Mouse (Mus musculus) erythroblast, embryonic 14.5 days (primary cell): Measurements from ENCODE around the gene Ctdspl. TPM values are rescaled to one million over a fixed set of nuclear protein-coding genes. Genes with fewer than 3 reads are reported as not detected.

ENCODE experiments used
- H3K27me3 ChIP-seq: 2 replicates; pipeline ENCODE4 v1.6.1; 2012; ENCODE audit warnings: inconsistent platforms; ENCODE audit not compliant: control insufficient read depth
- H3K36me3 ChIP-seq: 2 replicates; pipeline ENCODE4 v1.6.1; 2012; ENCODE audit warnings: mild to moderate bottlenecking, inconsistent platforms; ENCODE audit not compliant: control insufficient read depth
- H3K4me1 ChIP-seq: 2 replicates; pipeline ENCODE4 v1.6.1; 2012; ENCODE audit warnings: inconsistent platforms; ENCODE audit not compliant: control insufficient read depth
- H3K4me3 ChIP-seq: replicated peaks from 2 replicates; pipeline ENCODE3; 2012; ENCODE audit warnings: moderate library complexity, mild to moderate bottlenecking, inconsistent platforms
- H3K9me3 ChIP-seq: 2 replicates; pipeline ENCODE4 v1.6.1; 2012; ENCODE audit warnings: low read length, inconsistent platforms, mixed read lengths; ENCODE audit not compliant: control insufficient read depth
- GATA1 ChIP-seq: IDR thresholded peaks from 2 replicates; pipeline ENCODE4 v1.6.1; 2012; ENCODE audit warnings: low read length, inconsistent platforms, mixed read lengths
- TAL1 ChIP-seq: IDR thresholded peaks from 3 replicates; pipeline ENCODE4 v1.6.1; 2012; ENCODE audit warnings: low read length, inconsistent platforms, mixed read lengths
- polyA plus RNA-seq: library from polyadenylated mRNA; stranded (reverse); fragments of >175 nt; gene quantifications from 2 replicates; pipeline ENCODE4 v1.2.3, GENCODE M21; 2012

The Ctdspl gene
- polyA plus RNA-seq, 1 experiment: 0.14 TPM

- no peak overlapping the region for H3K4me3 ChIP-seq
- TF ChIP-seq GATA1: no peak
- no peak for TF ChIP-seq TAL1
- no peaks in the 10 kb centered on the region for H3K9me3 ChIP-seq
- no peaks in the 10 kb centered on the region for H3K27me3 ChIP-seq
- peaks cover 9% of the 10 kb centered on the region for H3K4me1 ChIP-seq
- no peaks in the 10 kb centered on the region for H3K36me3 ChIP-seq
Observed at GRCm38 (mm10) chr9:118939831-118940230, 13.6 kb downstream of the Ctdspl start.

GRCm38 (mm10) chr9:118940591-118941207 is 14.4 kb downstream of the Ctdspl start:
- no peaks in the 10 kb centered on the region for H3K9me3 ChIP-seq
- H3K36me3 ChIP-seq: no peaks in the 10 kb centered on the region
- H3K27me3 ChIP-seq: no peaks in the 10 kb centered on the region
- no peak overlapping the region for H3K4me3 ChIP-seq
- H3K4me1 ChIP-seq: peaks cover 9% of the 10 kb centered on the region
- TF ChIP-seq GATA1: no peak
- TF ChIP-seq TAL1: no peak

DNA sequence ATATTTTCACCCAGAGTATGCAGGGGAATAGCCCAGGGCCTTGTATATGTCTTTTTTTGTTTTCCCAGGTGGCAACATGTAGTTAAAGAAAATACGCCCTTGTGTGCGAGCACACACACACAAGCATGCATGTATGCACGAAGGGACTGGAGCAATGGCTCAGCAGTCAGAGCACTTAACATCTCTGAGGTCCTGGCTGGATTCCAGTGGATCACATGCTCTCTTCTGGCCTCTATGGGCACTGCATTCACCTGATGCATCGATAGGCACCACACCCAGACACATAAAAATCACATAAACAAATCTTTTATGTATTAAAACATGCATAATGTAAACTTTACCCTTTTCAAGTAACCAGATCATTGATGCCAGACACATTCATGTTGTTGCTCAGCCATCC is 15.8 kb downstream of the Ctdspl start:
- Histone ChIP-seq H3K4me1 (peaks cover 9% of the 10 kb centered on the region), H3K4me3 (no peak overlapping the region), H3K9me3 (no peaks in the 10 kb centered on the region), H3K36me3 (no peaks in the 10 kb centered on the region), H3K27me3 (no peaks in the 10 kb centered on the region)
- TF ChIP-seq GATA1: no peak
- TF ChIP-seq TAL1: no peak

DNA sequence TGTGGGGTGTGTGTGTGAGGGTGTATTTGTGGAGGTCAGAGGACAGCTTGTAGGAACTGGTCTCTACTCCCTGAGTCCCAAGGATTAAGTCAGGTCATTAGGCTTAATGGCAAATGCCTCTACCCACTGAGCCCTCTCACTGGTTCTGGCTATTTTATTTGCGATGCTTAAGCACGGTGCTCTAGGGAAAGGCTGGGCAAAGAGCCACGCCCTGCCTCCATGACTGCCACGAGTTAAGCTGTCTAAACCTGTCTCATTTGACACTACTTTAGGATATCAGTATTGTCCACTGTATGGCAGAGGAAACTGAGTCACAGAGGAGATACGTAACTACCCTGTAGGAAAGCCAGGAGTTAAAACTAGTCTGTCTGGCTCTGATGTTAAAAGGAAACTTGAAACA is 17.7 kb downstream of the Ctdspl start:
- H3K9me3 ChIP-seq: no peaks in the 10 kb centered on the region
- H3K27me3 ChIP-seq: no peaks in the 10 kb centered on the region
- H3K4me1 ChIP-seq: peaks cover 9% of the 10 kb centered on the region
- no peak overlapping the region for H3K4me3 ChIP-seq
- TF ChIP-seq TAL1: no peak
- TF ChIP-seq GATA1: no peak
- no peaks in the 10 kb centered on the region for H3K36me3 ChIP-seq

- no peaks in the 10 kb centered on the region for H3K36me3 ChIP-seq
- no peak overlapping the region for H3K4me3 ChIP-seq
Observed at GRCm38 (mm10) chr9:118944388-118944787, 18.1 kb downstream of the Ctdspl start.

DNA sequence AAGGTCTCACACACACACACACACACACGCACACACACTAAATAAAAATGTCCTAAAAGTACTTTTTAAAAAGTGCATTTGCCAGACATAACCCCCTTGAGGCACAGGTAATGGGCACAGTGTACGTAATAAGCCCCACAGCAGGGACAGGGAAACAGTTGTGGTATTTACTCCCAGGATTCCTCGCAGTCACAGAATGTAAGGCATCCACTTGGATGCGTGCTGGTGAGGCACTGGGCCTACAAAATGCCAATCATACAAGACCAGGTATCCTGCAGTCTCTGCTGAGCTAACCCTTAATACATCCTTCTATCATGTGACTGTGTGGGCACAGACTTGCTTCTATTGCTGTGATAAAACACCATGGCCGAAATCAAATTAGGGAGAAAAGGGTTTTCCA is 22.2 kb downstream of the Ctdspl start:
- Histone ChIP-seq H3K36me3 (peaks cover 5% of the 10 kb centered on the region; the same call in 1 of the 2 replicates), H3K27me3 (no peaks in the 10 kb centered on the region), H3K9me3 (no peaks in the 10 kb centered on the region), H3K4me1 (peaks cover 9% of the 10 kb centered on the region), H3K4me3 (no peak overlapping the region)
- no peak for TF ChIP-seq GATA1
- no peak for TF ChIP-seq TAL1

More at GRCm38 (mm10) chr9:118944388-118944787, 18.1 kb downstream of the Ctdspl start:
- H3K9me3 ChIP-seq: no peaks in the 10 kb centered on the region
- TF ChIP-seq TAL1: no peak
- TF ChIP-seq GATA1: no peak
- no peaks in the 10 kb centered on the region for H3K27me3 ChIP-seq
- peaks cover 9% of the 10 kb centered on the region for H3K4me1 ChIP-seq

DNA sequence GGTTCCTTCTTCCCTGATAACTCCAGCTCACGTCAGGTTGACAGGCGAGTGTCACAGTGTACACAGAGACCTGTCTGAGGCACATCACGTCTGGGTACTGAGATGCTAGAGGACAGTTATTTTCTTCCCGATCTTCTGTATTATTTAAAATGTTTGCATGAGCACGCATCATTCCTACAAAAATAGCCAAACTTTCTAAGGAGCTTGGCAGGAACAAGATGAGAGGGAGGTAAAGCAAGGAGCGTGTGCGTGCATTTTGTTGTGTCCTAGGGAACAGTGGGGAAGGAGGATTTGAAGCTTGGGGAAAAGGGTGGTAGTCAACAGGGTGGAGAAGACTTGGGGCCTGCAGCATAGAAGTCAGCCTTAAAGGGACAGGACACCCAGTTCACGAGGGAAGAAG is 22.9 kb downstream of the Ctdspl start:
- Histone ChIP-seq H3K27me3 (no peaks in the 10 kb centered on the region), H3K36me3 (peaks cover 6% of the 10 kb centered on the region; the same call in 1 of the 2 replicates), H3K9me3 (no peaks in the 10 kb centered on the region), H3K4me3 (no peak overlapping the region), H3K4me1 (peaks cover 5% of the 10 kb centered on the region)
- TF ChIP-seq GATA1: no peak
- TF ChIP-seq TAL1: no peak

DNA sequence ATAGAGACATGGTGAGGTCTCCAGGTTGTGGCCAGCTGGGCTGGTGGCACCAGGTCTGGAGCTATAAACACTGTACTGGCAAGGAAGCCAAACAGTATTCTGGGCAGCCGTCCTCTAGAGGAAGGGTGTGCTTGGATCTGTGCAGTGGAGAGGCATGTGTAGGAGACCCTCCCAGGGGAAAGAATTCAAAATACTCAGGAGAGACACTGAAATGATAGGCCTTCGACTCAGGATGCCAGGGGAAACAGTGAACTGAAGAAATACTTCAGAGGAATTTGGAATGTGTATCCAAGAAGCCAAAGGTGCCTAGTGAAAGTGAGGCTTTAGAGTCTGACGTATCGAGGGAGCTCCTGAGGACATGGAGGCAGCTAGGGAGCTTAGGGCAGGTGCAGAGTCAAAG is 23.4 kb downstream of the Ctdspl start:
- peaks cover 6% of the 10 kb centered on the region; the same call in 1 of the 2 replicates for H3K36me3 ChIP-seq
- H3K9me3 ChIP-seq: no peaks in the 10 kb centered on the region
- no peaks in the 10 kb centered on the region; the same call in 1 of the 2 replicates for H3K4me1 ChIP-seq
- TF ChIP-seq GATA1 (no peak), TAL1 (no peak)
- H3K4me3 ChIP-seq: no peak overlapping the region
- no peaks in the 10 kb centered on the region for H3K27me3 ChIP-seq

- no peaks in the 10 kb centered on the region for H3K9me3 ChIP-seq
- peaks cover 8% of the 10 kb centered on the region for H3K36me3 ChIP-seq
- no peak overlapping the region for H3K4me3 ChIP-seq
- TF ChIP-seq TAL1: no peak
- no peak for TF ChIP-seq GATA1
- no peaks in the 10 kb centered on the region for H3K27me3 ChIP-seq
- H3K4me1 ChIP-seq: no peaks in the 10 kb centered on the region; the same call in 1 of the 2 replicates
Observed at GRCm38 (mm10) chr9:118950061-118950460, 23.8 kb downstream of the Ctdspl start.

DNA sequence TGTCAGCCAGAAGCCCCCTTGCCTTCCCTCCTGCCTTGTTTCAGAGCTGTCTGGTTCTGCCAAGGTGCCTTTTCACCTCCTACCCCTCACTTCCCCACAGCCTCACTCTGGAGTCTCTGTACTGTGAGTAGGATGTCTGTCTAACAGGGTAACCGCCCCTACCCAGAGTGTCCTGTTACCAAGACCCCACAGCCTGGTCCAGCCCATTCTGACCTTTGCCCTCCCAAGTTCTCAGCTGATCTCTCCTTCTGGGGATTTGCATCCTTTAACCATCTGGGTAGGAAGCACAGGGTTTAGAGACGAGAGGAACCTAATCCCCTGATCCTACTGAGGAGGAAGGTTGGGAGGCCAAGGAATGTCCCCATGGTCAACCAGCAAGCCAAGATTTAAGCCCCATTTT is 24.5 kb downstream of the Ctdspl start:
- TF ChIP-seq GATA1 (no peak), TAL1 (no peak)
- Histone ChIP-seq H3K36me3 (peaks cover 8% of the 10 kb centered on the region), H3K4me1 (no peaks in the 10 kb centered on the region; the same call in 1 of the 2 replicates), H3K27me3 (no peaks in the 10 kb centered on the region), H3K4me3 (no peak overlapping the region), H3K9me3 (no peaks in the 10 kb centered on the region)
